Mouse (Mus musculus) midbrain, embryonic 10.5 days (tissue): ENCODE results near the gene Vmn2r60. TPM values are rescaled to one million over a fixed set of nuclear protein-coding genes. Genes with fewer than 3 reads are reported as not detected.
"Not testable (repeated sequence)": the region's sequence is repeated elsewhere in the genome, so short reads cannot be mapped to it uniquely, and the experiment has no call there.

ENCODE experiments used
- DNase-seq: peaks from one replicate; pipeline ENCODE4 v3.0.0-alpha.2; 2017; ENCODE audit warnings: low spot score
- H3K27ac ChIP-seq: fragments of 300-500 bp; sonication (generic); replicated peaks from 2 replicates; pipeline ENCODE4 v1.5.1; 2016; ENCODE audit warnings: mild to moderate bottlenecking
- H3K27me3 ChIP-seq: fragments of 300-500 bp; sonication (generic); 2 replicates; pipeline ENCODE4 v1.6.1; 2016; ENCODE audit warnings: low read depth, mild to moderate bottlenecking; ENCODE audit not compliant: poor library complexity, severe bottlenecking
- H3K36me3 ChIP-seq: fragments of 300-500 bp; sonication (generic); 2 replicates; pipeline ENCODE4 v1.6.1; 2016; ENCODE audit warnings: mild to moderate bottlenecking, moderate library complexity
- H3K4me1 ChIP-seq: fragments of 300-500 bp; sonication (generic); 2 replicates; pipeline ENCODE4 v1.6.1; 2016
- H3K4me3 ChIP-seq: fragments of 300-500 bp; sonication (generic); 2 replicates; pipeline ENCODE4 v1.5.1; 2016; ENCODE audit warnings: mild to moderate bottlenecking, moderate library complexity
- H3K9me3 ChIP-seq: fragments of 300-500 bp; sonication (generic); replicated peaks from 2 replicates; pipeline ENCODE4 v1.6.1; 2016; ENCODE audit warnings: mild to moderate bottlenecking
- WGBS: fragments of 180-500 bp; shearing (Covaris S2); methylation state at CpG from one replicate; pipeline ENCODE4 v1.1.7; 2016; 5-methylcytosine and 5-hydroxymethylcytosine counted together
- polyA plus RNA-seq: library from polyadenylated mRNA; unstranded; fragments of >200 nt; fragmentation: Nextera tagmentation; extraction: Ambion mirVana; gene quantifications from 2 replicates; pipeline ENCODE4 v1.2.1, GENCODE M21; 2016

The Vmn2r60 gene
- not detected in 2 replicates for polyA plus RNA-seq

DNA sequence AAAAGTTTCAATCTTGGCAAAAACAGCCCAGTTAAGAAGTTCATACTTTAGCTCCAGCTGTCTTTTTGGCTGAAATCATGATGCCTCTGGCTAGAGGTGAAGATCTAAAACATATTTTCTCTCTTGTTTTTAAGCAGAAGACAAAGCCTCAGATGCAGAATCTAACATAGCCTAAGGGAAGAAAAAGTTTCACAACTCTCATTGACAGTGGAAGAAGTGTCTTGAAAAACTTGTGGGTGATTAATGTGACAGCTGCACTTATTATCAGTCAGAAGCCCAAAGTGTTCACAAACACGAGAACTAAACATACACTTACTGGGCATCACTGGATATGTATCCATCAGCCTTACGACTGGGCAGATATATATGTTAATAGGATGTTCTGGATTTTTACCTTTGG, at the start of gene Vmn2r60:
Gene Vmn2r60 (plus strand): TSS at position 301 of the 400 bp plus-strand sequence.
- Histone ChIP-seq H3K4me3 (no peak within 1 kb of the TSS), H3K9me3 (peaks cover 42% of the 10 kb centered on the region), H3K27me3 (no peaks in the 10 kb centered on the region), H3K4me1 (no peaks in the 10 kb centered on the region), H3K27ac (no peak within 1 kb of the TSS), H3K36me3 (no peaks in the 10 kb centered on the region)
- WGBS: 81% methylated on average over 2 of the region's 2 CpGs
- DNase-seq: no peak

DNA sequence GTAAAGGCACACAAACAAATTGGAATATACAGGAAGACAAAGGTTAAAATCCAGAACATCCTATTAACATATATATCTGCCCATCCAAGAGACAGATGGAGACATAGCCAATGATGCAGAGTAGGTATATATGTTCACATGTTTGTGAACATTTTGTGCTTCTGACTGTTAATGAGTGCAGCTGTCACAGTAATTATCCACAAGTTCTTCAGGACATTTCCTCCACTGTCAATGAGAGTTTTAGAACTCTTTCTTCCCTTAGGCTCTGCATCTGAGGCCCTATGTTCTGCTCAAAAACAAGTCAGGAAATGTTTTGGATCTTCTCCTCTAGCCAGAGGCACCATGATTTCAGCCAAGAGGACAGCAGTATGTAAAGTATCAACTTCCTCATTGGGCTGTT, 48.6 kb upstream of the Vmn2r60 start, which contains the start of gene Vmn2r59:
Gene Vmn2r59 (minus strand): TSS at position 101 of the 400 bp plus-strand sequence.
- H3K9me3 ChIP-seq: peaks cover 41% of the 10 kb centered on the region
- no peaks in the 10 kb centered on the region for H3K27me3 ChIP-seq
- no peak for DNase-seq
- H3K27ac ChIP-seq: no peak within 1 kb of the TSS
- H3K4me1 ChIP-seq: no peaks in the 10 kb centered on the region
- H3K36me3 ChIP-seq: no peaks in the 10 kb centered on the region
- no peak within 1 kb of the TSS for H3K4me3 ChIP-seq

DNA sequence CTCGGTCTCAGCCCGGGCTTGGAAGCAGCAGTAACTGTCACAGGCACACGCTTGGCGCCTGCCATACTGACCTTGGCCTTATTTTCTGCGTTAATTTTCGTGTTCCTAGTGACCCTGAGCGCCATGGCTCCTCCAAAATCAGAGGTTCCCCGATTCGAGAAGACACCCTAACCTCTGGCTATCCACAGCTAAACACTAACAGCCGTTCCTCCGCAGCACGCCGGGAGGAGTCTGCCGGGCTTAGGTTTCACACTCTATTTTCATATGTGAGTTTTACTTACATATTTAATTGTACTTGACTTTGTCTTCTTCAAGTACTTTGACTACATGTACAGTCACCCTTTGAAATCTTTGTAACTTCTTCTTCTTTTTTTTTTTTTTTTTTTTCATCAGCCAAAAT, 509 bp upstream of the Vmn2r60 start:
- not testable (repeated sequence) for H3K36me3 ChIP-seq, DNase-seq, H3K4me1 ChIP-seq, H3K27ac ChIP-seq, H3K4me3 ChIP-seq, H3K27me3 ChIP-seq
- H3K9me3 ChIP-seq: peaks cover 44% of the 10 kb centered on the region
- 77% methylated on average over 14 of the region's 14 CpGs for WGBS

Other genes with a start within 250 kb of the Vmn2r60 start
- gene Vmn2r58, start 235.1 kb upstream of the Vmn2r60 start, polyA plus RNA-seq: not detected in 2 replicates
- gene Vmn2r59, start 48.7 kb upstream of the Vmn2r60 start, polyA plus RNA-seq: not detected in 2 replicates
- gene Vmn2r61, start 152.3 kb downstream of the Vmn2r60 start, polyA plus RNA-seq: not detected in 2 replicates